In genomic region chr2:169915326-169915725, GRCm38 (mm10) we compare ENCODE assay signal across 24 mouse cellular contexts.
"Had no signal": no experiment of that assay in that cellular context is flagged by ENCODE, and none has a peak within 500 bp of the region (broad histone marks: within the 10 kb centered on the region; RNA-seq: fewer than 3 reads in every experiment).

No protein-coding gene starts in this region.

- H3K27me3 ChIP-seq: heart, embryonic 13.5 days; heart, embryonic 15.5 days; hindbrain, embryonic 12.5 days; intestine, embryonic 15.5 days; limb, embryonic 12.5 days; liver, embryonic 12.5 days had no signal

- H3K4me2 ChIP-seq: heart, embryonic 11.5 days; heart, embryonic 13.5 days; heart, embryonic 15.5 days; hindbrain, embryonic 12.5 days; hindbrain, embryonic 14.5 days; intestine, embryonic 15.5 days; limb, embryonic 12.5 days; liver, embryonic 12.5 days had no signal

- H3K4me3 ChIP-seq: heart, adult 2 months; heart, embryonic 13.5 days; heart, embryonic 15.5 days; hindbrain, embryonic 10.5 days; hindbrain, embryonic 12.5 days; intestine, embryonic 15.5 days; limb, embryonic 10.5 days; limb, embryonic 12.5 days; liver, embryonic 12.5 days had no signal

- H3K9ac ChIP-seq: heart, embryonic 13.5 days; heart, embryonic 15.5 days; hindbrain, embryonic 12.5 days; hindbrain, embryonic 14.5 days; intestine, embryonic 15.5 days; limb, embryonic 12.5 days; liver, embryonic 12.5 days; liver, embryonic 14.5 days had no signal

- H3K4me1 ChIP-seq: heart, embryonic 15.5 days; hindbrain, embryonic 10.5 days; limb, embryonic 12.5 days; liver, embryonic 12.5 days had no signal

- H3K36me3 ChIP-seq: heart, embryonic 13.5 days; heart, embryonic 15.5 days; hindbrain, embryonic 10.5 days; hindbrain, embryonic 12.5 days; intestine, embryonic 15.5 days; limb, embryonic 10.5 days; limb, embryonic 12.5 days; liver, embryonic 12.5 days had no signal

- DNase-seq: gastrocnemius, postnatal 14 days; gastrocnemius, postnatal 36 days; heart, adult 11 months; heart, adult 2 months; heart, postnatal 4 days; kidney, adult 18-20 months; kidney, adult 8-10 months; kidney, postnatal 14 days; kidney, postnatal 36 days had no signal

- H3K9me3 ChIP-seq: heart, embryonic 13.5 days; heart, embryonic 15.5 days; hindbrain, embryonic 10.5 days; hindbrain, embryonic 12.5 days; intestine, embryonic 15.5 days; limb, embryonic 10.5 days; liver, embryonic 12.5 days had no signal

- ATAC-seq: hindbrain, embryonic 16.5 days; inflammation-experienced regulatory T-cells, adult 6 months; intestine, embryonic 15.5 days; intestine, postnatal 0 days; liver, embryonic 12.5 days had no signal

- H3K27ac ChIP-seq: heart, adult 2 months; heart, embryonic 13.5 days; heart, embryonic 15.5 days; hindbrain, embryonic 10.5 days; hindbrain, embryonic 12.5 days; hindbrain, embryonic 14.5 days; intestine, embryonic 15.5 days; kidney, postnatal 0 days; limb, embryonic 10.5 days; limb, embryonic 12.5 days; liver, embryonic 12.5 days; liver, embryonic 14.5 days had no signal
